ENCODE assay signal across 8 mouse cellular contexts in genomic region chr4:134466381-134467262, GRCm38 (mm10). TPM values are rescaled to one million over a fixed set of nuclear protein-coding genes. Genes with fewer than 3 reads are reported as not detected.
DNase-seq lines count a peak whose midpoint lies in the region; ATAC-seq and TF ChIP-seq lines count a peak whose summit lies in the region.

No protein-coding gene starts in this region.

- no peak for DNase-seq in kidney, postnatal 0 days (ENCODE audit: low spot score)
- DNase-seq in kidney, adult 8-10 months, result no peak
- no peak for DNase-seq in embryonic facial prominence, embryonic 14.5 days (ENCODE audit: low spot score)
- no peak for DNase-seq in left cerebral cortex, postnatal 36 days (ENCODE audit: low spot score in 2 of 2)
- no peak for DNase-seq in right cerebral cortex, adult 18-20 months
- DNase-seq in kidney, postnatal 4 days, result no peak

- H3K27me3 ChIP-seq in kidney, postnatal 0 days (ENCODE audit: insufficient read depth, low read length), result no peaks in the 10 kb centered on the region
- H3K27me3 ChIP-seq in embryonic facial prominence, embryonic 14.5 days (replicated peaks; ENCODE audit: control insufficient read depth, insufficient read depth, low read length), result no peaks in the 10 kb centered on the region
- H3K27me3 ChIP-seq in intestine, embryonic 15.5 days (replicated peaks), result no peaks in the 10 kb centered on the region
- H3K27me3 ChIP-seq in neural tube, embryonic 12.5 days (replicated peaks), result no peaks in the 10 kb centered on the region

- ATAC-seq in kidney, postnatal 0 days (replicated peaks; ENCODE audit: low FRiP score, low read depth), result no peak
- ATAC-seq in embryonic facial prominence, embryonic 14.5 days (ENCODE audit: low read depth), result no peak
- no peak for ATAC-seq in intestine, embryonic 15.5 days
- ATAC-seq in neural tube, embryonic 12.5 days (ENCODE audit: low FRiP score, low read depth), result no peak

- H3K4me1 ChIP-seq in kidney, postnatal 0 days (replicated peaks; ENCODE audit: insufficient read depth, low read length), result peaks cover 9% of the 10 kb centered on the region; the same call in 1 of the 2 replicates
- H3K4me1 ChIP-seq in embryonic facial prominence, embryonic 14.5 days (ENCODE audit: control insufficient read depth, insufficient read depth, low read length), result 0 out of 2 replicates have a peak, but pooled peaks cover 3% of the 10 kb centered on the region
- H3K4me1 ChIP-seq in intestine, embryonic 15.5 days (replicated peaks), result no peaks in the 10 kb centered on the region; the same call in 1 of the 2 replicates
- peaks cover 22% of the 10 kb centered on the region for H3K4me1 ChIP-seq in neural tube, embryonic 12.5 days

- H3K36me3 ChIP-seq in kidney, postnatal 0 days (ENCODE audit: insufficient read depth, low read length), result no peaks in the 10 kb centered on the region
- peaks cover 11% of the 10 kb centered on the region for H3K36me3 ChIP-seq in embryonic facial prominence, embryonic 14.5 days (ENCODE audit: control insufficient read depth, insufficient read depth, low read length)
- H3K36me3 ChIP-seq in intestine, embryonic 15.5 days, result peaks cover 8% of the 10 kb centered on the region
- H3K36me3 ChIP-seq in neural tube, embryonic 12.5 days, result peaks cover 9% of the 10 kb centered on the region

- H3K9me3 ChIP-seq in kidney, postnatal 0 days (replicated peaks; ENCODE audit: low read length), result no peaks in the 10 kb centered on the region
- no peaks in the 10 kb centered on the region for H3K9me3 ChIP-seq in embryonic facial prominence, embryonic 14.5 days (ENCODE audit: control insufficient read depth, low read length)
- H3K9me3 ChIP-seq in intestine, embryonic 15.5 days, result no peaks in the 10 kb centered on the region
- no peaks in the 10 kb centered on the region for H3K9me3 ChIP-seq in neural tube, embryonic 12.5 days

- peak overlapping the region; percentile 98 for H3K4me2 ChIP-seq in kidney, postnatal 0 days (ENCODE audit: low read length)
- H3K4me2 ChIP-seq in embryonic facial prominence, embryonic 14.5 days (ENCODE audit: low read depth, low read length), result peak overlapping the region; percentile 98
- peak overlapping the region; percentile 95 for H3K4me2 ChIP-seq in intestine, embryonic 15.5 days (replicated peaks)
- peak overlapping the region; percentile 84 for H3K4me2 ChIP-seq in neural tube, embryonic 12.5 days (replicated peaks)

- no peak overlapping the region for H3K9ac ChIP-seq in kidney, postnatal 0 days (ENCODE audit: low read depth, low read length)
- no peak overlapping the region for H3K9ac ChIP-seq in embryonic facial prominence, embryonic 14.5 days (ENCODE audit: low read depth, low read length)
- 0 out of 2 replicates have a peak overlapping the region, but pooled peaks have one; percentile 54 for H3K9ac ChIP-seq in intestine, embryonic 15.5 days
- H3K9ac ChIP-seq in neural tube, embryonic 12.5 days, result no peak overlapping the region

- 76% methylated on average over 11 of the region's 11 CpGs for WGBS in kidney, postnatal 0 days
- 71% methylated on average over 11 of the region's 11 CpGs for WGBS in embryonic facial prominence, embryonic 14.5 days
- WGBS in intestine, embryonic 15.5 days, result 69% methylated on average over 11 of the region's 11 CpGs
- 64% methylated on average over 11 of the region's 11 CpGs for WGBS in neural tube, embryonic 12.5 days

- no peak overlapping the region for H3K4me3 ChIP-seq in kidney, postnatal 0 days (replicated peaks; ENCODE audit: low read depth, low read length)
- no peak overlapping the region for H3K4me3 ChIP-seq in embryonic facial prominence, embryonic 14.5 days (ENCODE audit: low read depth, low read length)
- 0 out of 2 replicates have a peak overlapping the region, but pooled peaks have one; percentile 92 for H3K4me3 ChIP-seq in intestine, embryonic 15.5 days (replicated peaks)
- no peak overlapping the region for H3K4me3 ChIP-seq in neural tube, embryonic 12.5 days

- TF ChIP-seq CTCF in kidney, postnatal 0 days (IDR thresholded peaks at IDR 0.05; ENCODE audit: low read depth), result no peak

- intact Hi-C loops in left cerebral cortex, postnatal 36 days (cut with DNase I), result no loop called here

- no peak overlapping the region for H3K27ac ChIP-seq in kidney, postnatal 0 days
- H3K27ac ChIP-seq in embryonic facial prominence, embryonic 14.5 days (replicated peaks; ENCODE audit: low read depth, low read length), result no peak overlapping the region
- no peak overlapping the region for H3K27ac ChIP-seq in intestine, embryonic 15.5 days
- H3K27ac ChIP-seq in neural tube, embryonic 12.5 days, result 0 out of 2 replicates have a peak overlapping the region, but pooled peaks have one; percentile 63

RNA-seq across cellular contexts. Expression of gene Stmn1, which starts 1.5 kb away (rescaled TPM):
- polyA plus RNA-seq in kidney, postnatal 0 days (2015; fragmentation: Nextera tagmentation; extraction: Ambion mirVana), result 926 and 1,019 TPM in 2 replicates
- 1,154 and 1,326 TPM in 2 replicates for polyA plus RNA-seq in embryonic facial prominence, embryonic 14.5 days (2014; fragmentation: Nextera tagmentation; extraction: Ambion mirVana)
- 1,243 and 1,415 TPM in 2 replicates for polyA plus RNA-seq in intestine, embryonic 15.5 days (2015; fragmentation: Nextera tagmentation; extraction: Ambion mirVana)
- 4,894 and 4,994 TPM in 2 replicates for polyA plus RNA-seq in neural tube, embryonic 12.5 days (2016; fragmentation: Nextera tagmentation; extraction: Ambion mirVana)
- 1,000 to 10,000 TPM; 1,022 to 1,141 TPM for total RNA-seq in left cerebral cortex, postnatal 36 days (2021)

RNA-seq across cellular contexts. Expression of gene Paqr7, which starts 29.9 kb away (rescaled TPM):
- 5.4 and 5.7 TPM in 2 replicates for polyA plus RNA-seq in kidney, postnatal 0 days (2015; fragmentation: Nextera tagmentation; extraction: Ambion mirVana)
- 2.0 and 2.3 TPM in 2 replicates for polyA plus RNA-seq in embryonic facial prominence, embryonic 14.5 days (2014; fragmentation: Nextera tagmentation; extraction: Ambion mirVana)
- polyA plus RNA-seq in intestine, embryonic 15.5 days (2015; fragmentation: Nextera tagmentation; extraction: Ambion mirVana), result 11.5 TPM in 2 replicates
- polyA plus RNA-seq in neural tube, embryonic 12.5 days (2016; fragmentation: Nextera tagmentation; extraction: Ambion mirVana), result 7.4 and 8.9 TPM in 2 replicates
- total RNA-seq in left cerebral cortex, postnatal 36 days (2021), result 10 to 100 TPM; 56.5 to 65.6 TPM

RNA-seq across cellular contexts. Expression of gene Aunip, which starts 44.2 kb away (rescaled TPM):
- polyA plus RNA-seq in kidney, postnatal 0 days (2015; fragmentation: Nextera tagmentation; extraction: Ambion mirVana), result 5.2 and 7.0 TPM in 2 replicates
- polyA plus RNA-seq in embryonic facial prominence, embryonic 14.5 days (2014; fragmentation: Nextera tagmentation; extraction: Ambion mirVana), result 3.9 and 4.4 TPM in 2 replicates
- 16.0 and 18.0 TPM in 2 replicates for polyA plus RNA-seq in intestine, embryonic 15.5 days (2015; fragmentation: Nextera tagmentation; extraction: Ambion mirVana)
- 8.1 and 8.9 TPM in 2 replicates for polyA plus RNA-seq in neural tube, embryonic 12.5 days (2016; fragmentation: Nextera tagmentation; extraction: Ambion mirVana)
- under 1 TPM in 1 of 2 experiments, not detected in 1; 0.32 TPM for total RNA-seq in left cerebral cortex, postnatal 36 days (2021)
